Mouse (Mus musculus) spleen, postnatal 10 days (tissue): ENCODE results near the gene E2f7.
"Not testable (repeated sequence)": the region's sequence is repeated elsewhere in the genome, so short reads cannot be mapped to it uniquely, and the experiment has no call there.

Experiments
- DNase-seq, 2 experiments: peaks; one replicate each; pipeline ENCODE4 v3.0.0; 2021 to 2022; ENCODE audit warnings: low spot score in 2 of 2

Gene E2f7

GRCm38 (mm10) chr10:110744686-110745639 lies at the start of gene E2f7:
Gene E2f7 (plus strand): TSS chr10:110745439.
- peak; percentile 87 to 93 for DNase-seq

- DNase-seq, result no peak
These were observed 44.0 kb upstream of the E2f7 start for GRCm38 (mm10) chr10:110701276-110701675.

GRCm38 (mm10) chr10:110705672-110706071 lies 39.6 kb upstream of the E2f7 start:
- DNase-seq, result peak in 1 of 2 experiments; percentile 18

- no peak for DNase-seq
These were observed 37.7 kb upstream of the E2f7 start for GRCm38 (mm10) chr10:110707390-110708113.

GRCm38 (mm10) chr10:110716887-110717286 lies 28.4 kb upstream of the E2f7 start:
- no peak for DNase-seq

- no peak for DNase-seq
These were observed 18.8 kb upstream of the E2f7 start for GRCm38 (mm10) chr10:110726431-110726830.

GRCm38 (mm10) chr10:110727816-110728215 lies 17.4 kb upstream of the E2f7 start:
- peak; percentile 28 to 64 for DNase-seq

- peak; percentile 44 to 82 for DNase-seq
These were observed 11.9 kb upstream of the E2f7 start for GRCm38 (mm10) chr10:110733343-110733742.

GRCm38 (mm10) chr10:110743701-110744100 lies 1.5 kb upstream of the E2f7 start:
- no peak for DNase-seq

GRCm38 (mm10) chr10:110744120-110744519 lies 1.1 kb upstream of the E2f7 start:
- no peak for DNase-seq

GRCm38 (mm10) chr10:110745640-110746032 lies 397 bp downstream of the E2f7 start:
- DNase-seq, result no peak

- no peak for DNase-seq
These were observed 3.8 kb downstream of the E2f7 start for GRCm38 (mm10) chr10:110749081-110749480.

GRCm38 (mm10) chr10:110749510-110750305 lies 4.5 kb downstream of the E2f7 start:
- no peak for DNase-seq

- no peak for DNase-seq
These were observed 7.6 kb downstream of the E2f7 start for GRCm38 (mm10) chr10:110752849-110753248.

- no peak for DNase-seq
These were observed 10.3 kb downstream of the E2f7 start for GRCm38 (mm10) chr10:110755556-110755955.

GRCm38 (mm10) chr10:110756271-110756793 lies 11.1 kb downstream of the E2f7 start:
- no peak for DNase-seq

- not testable (repeated sequence) for DNase-seq
These were observed 15.3 kb downstream of the E2f7 start for GRCm38 (mm10) chr10:110760552-110760951.

- DNase-seq, result no peak
These were observed 17.1 kb downstream of the E2f7 start for GRCm38 (mm10) chr10:110762134-110762884.

GRCm38 (mm10) chr10:110763416-110763815 lies 18.2 kb downstream of the E2f7 start:
- no peak for DNase-seq

GRCm38 (mm10) chr10:110769538-110769937 lies 24.3 kb downstream of the E2f7 start:
- no peak for DNase-seq

GRCm38 (mm10) chr10:110773201-110773600 lies 28.0 kb downstream of the E2f7 start:
- no peak for DNase-seq
